Mouse (Mus musculus): ENCODE data around the gene Cacna2d3.

GRCm38 (mm10) chr14:29403849-29404808, 317.5 kb downstream of the Cacna2d3 start:
- TF ChIP-seq CTCF (conservative IDR thresholded peaks at IDR 0.05; ENCODE audit: low read length), result no peak
- TF ChIP-seq POU5F1 (IDR thresholded peaks at IDR 0.05; ENCODE audit: borderline replicate concordance, low read length), result no peak

All from E14TG2a.4 (cell line).